Mouse (Mus musculus) heart, embryonic 12.5 days (tissue): ENCODE data around the gene Sardh. TPM values are rescaled to one million over a fixed set of nuclear protein-coding genes. Genes with fewer than 3 reads are reported as not detected.

Experiments used
- ATAC-seq: fragments of 200-750 bp; cut with Nextera tagmentation; 2 replicates; pipeline ENCODE4 v1.8.0; 2017; ENCODE audit warnings: moderate TSS enrichment, moderate library complexity; ENCODE audit not compliant: insufficient number of reproducible peaks, low FRiP score
- H3K27ac ChIP-seq: fragments of 300-500 bp; sonication (generic); 2 replicates; pipeline ENCODE4 v1.5.1; 2016; ENCODE audit warnings: mild to moderate bottlenecking, moderate library complexity; ENCODE audit not compliant: poor library complexity, severe bottlenecking
- H3K27me3 ChIP-seq: fragments of 300-500 bp; sonication (generic); replicated peaks from 2 replicates; pipeline ENCODE4 v1.6.1; 2016; ENCODE audit warnings: mild to moderate bottlenecking, moderate library complexity
- H3K36me3 ChIP-seq: fragments of 300-500 bp; sonication (generic); 2 replicates; pipeline ENCODE4 v1.6.1; 2016; ENCODE audit warnings: mild to moderate bottlenecking, moderate library complexity
- H3K4me1 ChIP-seq: fragments of 300-500 bp; sonication (generic); replicated peaks from 2 replicates; pipeline ENCODE4 v1.6.1; 2016; ENCODE audit warnings: mild to moderate bottlenecking
- H3K4me2 ChIP-seq: fragments of 300-500 bp; sonication (generic); 2 replicates; pipeline ENCODE4 v1.6.1; 2016; ENCODE audit warnings: mild to moderate bottlenecking, moderate library complexity
- H3K4me3 ChIP-seq: fragments of 300-500 bp; sonication (generic); 2 replicates; pipeline ENCODE4 v1.5.1; 2016; ENCODE audit warnings: mild to moderate bottlenecking
- H3K9ac ChIP-seq: fragments of 300-500 bp; sonication (generic); 2 replicates; pipeline ENCODE4 v1.6.1; 2016; ENCODE audit warnings: mild to moderate bottlenecking, moderate library complexity
- H3K9me3 ChIP-seq: fragments of 300-500 bp; sonication (generic); replicated peaks from 2 replicates; pipeline ENCODE4 v1.6.1; 2016; ENCODE audit warnings: mild to moderate bottlenecking, moderate library complexity
- WGBS: fragments of 180-500 bp; shearing (Covaris S2); methylation state at CpG from one replicate; pipeline ENCODE4 v1.1.7; 2016; 5-methylcytosine and 5-hydroxymethylcytosine counted together
- polyA plus RNA-seq: library from polyadenylated mRNA; unstranded; fragments of >200 nt; fragmentation: Nextera tagmentation; extraction: Ambion mirVana; gene quantifications from 2 replicates; pipeline ENCODE4 v1.2.1, GENCODE M21; 2016

The Sardh gene
- polyA plus RNA-seq, 1 experiment from 2014 or later, result 22.5 TPM

DNA sequence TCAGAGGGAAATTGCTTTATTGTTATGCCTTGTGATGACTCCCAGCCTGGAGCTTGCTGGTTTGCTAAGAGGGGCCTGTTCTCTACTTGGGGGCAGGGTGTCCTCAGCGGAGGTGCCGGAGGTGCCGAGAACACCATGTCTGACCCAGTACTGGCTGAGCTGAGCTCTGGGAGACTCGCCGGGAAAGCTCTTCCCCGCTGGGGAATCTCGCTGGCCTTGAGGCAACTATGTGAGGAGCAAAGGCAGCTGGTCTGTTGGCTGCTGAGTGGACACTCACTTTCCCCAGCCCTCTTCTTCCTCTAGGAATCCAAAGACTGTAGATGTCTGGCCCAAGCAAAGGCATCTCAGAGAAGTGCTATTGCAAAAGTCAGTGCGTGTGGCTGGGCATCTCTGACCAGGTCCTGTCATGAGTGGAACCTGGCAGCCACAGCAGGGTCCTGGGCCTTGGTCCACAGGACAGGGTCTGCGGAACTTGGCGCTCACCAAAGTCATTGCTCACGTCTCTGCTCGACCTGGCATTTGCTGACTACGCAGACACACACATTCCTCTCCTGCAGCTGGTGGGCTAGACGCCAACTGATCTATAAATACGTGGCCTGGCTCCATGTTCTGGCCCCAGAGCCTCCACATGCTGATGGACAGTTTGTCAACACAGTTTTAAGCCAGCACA lies 41.9 kb downstream of the Sardh start:
- no peaks in the 10 kb centered on the region for H3K9me3 ChIP-seq
- 0 out of 2 replicates have a peak overlapping the region, but pooled peaks have one; percentile 3 for H3K4me2 ChIP-seq
- no peak for ATAC-seq
- H3K4me3 ChIP-seq, result no peak overlapping the region
- H3K27me3 ChIP-seq, result no peaks in the 10 kb centered on the region
- WGBS, result 50% methylated on average over 15 of the region's 15 CpGs
- peaks cover 87% of the 10 kb centered on the region for H3K4me1 ChIP-seq
- 0 out of 2 replicates have a peak, but pooled peaks cover 2% of the 10 kb centered on the region for H3K36me3 ChIP-seq
- no peak overlapping the region for H3K9ac ChIP-seq
- peak overlapping the region; percentile 82 for H3K27ac ChIP-seq

DNA sequence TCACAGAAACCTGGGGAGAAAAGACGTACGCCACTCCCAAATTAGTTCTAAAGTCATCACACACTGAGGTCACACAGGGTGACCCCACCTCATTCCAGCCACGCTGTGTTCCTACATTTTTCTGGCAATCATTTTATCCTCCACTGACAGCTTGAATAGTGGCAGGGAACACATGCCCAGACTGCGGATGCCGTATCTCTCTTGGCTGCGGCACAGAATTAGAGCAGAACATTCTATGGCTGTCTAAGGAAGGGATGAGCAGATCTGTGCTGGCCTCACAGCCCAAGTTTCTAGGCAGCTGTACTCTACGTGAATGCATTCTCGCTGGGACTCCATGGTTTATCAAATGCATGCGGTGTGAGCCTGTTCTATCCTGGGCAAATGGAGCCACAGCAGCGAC lies 42.5 kb downstream of the Sardh start:
- H3K4me2 ChIP-seq, result no peak overlapping the region
- 0 out of 2 replicates have a peak, but pooled peaks cover 2% of the 10 kb centered on the region for H3K36me3 ChIP-seq
- 43% methylated on average over 10 of the region's 10 CpGs for WGBS
- H3K4me1 ChIP-seq, result peaks cover 87% of the 10 kb centered on the region
- no peak for ATAC-seq
- no peaks in the 10 kb centered on the region for H3K9me3 ChIP-seq
- H3K9ac ChIP-seq, result no peak overlapping the region
- H3K27ac ChIP-seq, result peak overlapping the region; percentile 82; the same call in 1 of the 2 replicates
- H3K4me3 ChIP-seq, result no peak overlapping the region
- no peaks in the 10 kb centered on the region for H3K27me3 ChIP-seq

DNA sequence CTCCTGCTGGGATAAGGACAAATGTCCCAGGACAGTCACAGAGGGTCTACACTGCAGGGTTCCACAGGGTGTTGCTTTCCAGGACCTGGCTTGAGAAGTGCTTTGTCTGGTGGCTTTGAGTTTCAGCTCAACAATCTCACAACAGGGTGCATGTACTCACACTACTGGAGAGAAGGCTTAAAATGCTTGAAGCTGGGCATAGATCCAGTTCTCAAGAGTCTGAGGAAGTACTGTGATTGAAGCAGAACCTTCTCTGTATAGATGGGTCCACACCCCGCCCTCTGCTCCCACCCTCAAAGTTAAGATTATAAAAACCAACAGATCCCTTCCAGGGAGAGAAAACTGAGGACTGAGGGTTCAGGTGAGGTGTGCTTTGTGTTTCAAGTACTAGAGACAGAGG lies 47.6 kb downstream of the Sardh start:
- WGBS, result 65% methylated on average over 1 of the region's 1 CpGs
- H3K27ac ChIP-seq, result peak overlapping the region; percentile 81
- H3K9ac ChIP-seq, result no peak overlapping the region

DNA sequence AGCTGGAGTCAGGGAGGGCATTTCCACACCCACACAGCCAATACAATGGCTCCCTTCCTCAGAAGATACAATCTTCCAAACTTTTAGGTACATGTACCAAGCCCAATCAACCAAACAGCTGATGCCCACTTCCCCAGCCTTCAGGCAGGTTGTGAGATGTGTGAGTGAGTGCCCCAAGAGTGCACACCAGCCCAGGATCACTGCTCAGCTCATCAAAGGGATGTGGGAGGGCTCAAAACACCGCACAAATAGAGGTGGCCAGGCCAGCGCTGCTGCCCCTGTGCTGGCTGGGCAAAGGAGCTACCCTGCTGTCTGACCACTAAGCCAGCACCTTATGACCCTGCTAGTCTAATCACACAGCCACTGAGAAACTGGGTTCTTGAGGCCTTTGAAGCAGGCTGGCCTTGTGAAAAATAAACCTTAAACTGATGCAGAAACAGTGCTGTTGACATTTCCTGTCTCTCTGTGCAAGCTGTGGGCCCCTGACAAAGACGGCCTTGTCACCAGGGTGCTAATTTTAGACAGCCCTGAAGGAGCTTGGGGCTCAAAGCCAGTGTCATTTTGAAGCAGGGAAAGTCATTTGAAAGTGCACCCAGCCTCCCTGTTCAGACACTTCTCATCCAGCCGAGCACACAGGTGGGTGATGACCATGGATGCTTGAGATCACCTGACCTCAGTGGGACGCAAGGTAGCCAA lies 49.4 kb downstream of the Sardh start:
- Histone ChIP-seq H3K4me2 (no peak overlapping the region), H3K4me3 (no peak overlapping the region), H3K27ac (peak overlapping the region; percentile 94), H3K9me3 (no peaks in the 10 kb centered on the region), H3K36me3 (peaks cover 7% of the 10 kb centered on the region; the same call in 1 of the 2 replicates), H3K9ac (0 out of 2 replicates have a peak overlapping the region, but pooled peaks have one; percentile 29), H3K27me3 (no peaks in the 10 kb centered on the region; the same call in 1 of the 2 replicates), H3K4me1 (peaks cover 72% of the 10 kb centered on the region)
- 26% methylated on average over 5 of the region's 5 CpGs for WGBS
- peak; percentile 20; the same call in 1 of the 2 replicates for ATAC-seq

More for the DNA sequence above, 47.6 kb downstream of the Sardh start:
- Histone ChIP-seq H3K4me2 (no peak overlapping the region), H3K4me1 (peaks cover 86% of the 10 kb centered on the region), H3K27me3 (no peaks in the 10 kb centered on the region; the same call in 1 of the 2 replicates), H3K9me3 (no peaks in the 10 kb centered on the region), H3K36me3 (0 out of 2 replicates have a peak, but pooled peaks cover 2% of the 10 kb centered on the region), H3K4me3 (no peak overlapping the region)
- ATAC-seq, result no peak

DNA sequence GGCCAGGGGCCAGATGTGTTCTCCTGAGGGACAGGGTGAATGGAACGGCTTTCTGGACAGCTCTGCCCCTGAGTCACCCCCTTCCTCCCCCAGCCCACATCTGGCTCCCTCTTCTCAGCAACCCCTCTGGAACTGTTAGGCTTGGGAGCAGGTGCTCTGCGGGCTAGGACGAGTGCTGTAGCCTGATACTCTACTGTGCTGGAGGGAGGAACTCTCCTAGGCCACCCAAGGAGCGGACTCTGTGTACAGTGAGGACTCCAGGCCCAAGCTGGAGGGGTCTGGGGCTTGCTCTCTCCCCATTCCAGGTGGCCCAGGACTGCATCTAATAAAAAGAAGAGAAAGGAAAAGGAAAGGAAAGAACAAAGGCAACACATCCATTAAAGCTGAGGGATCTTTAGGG lies 58.1 kb downstream of the Sardh start:
- no peak overlapping the region for H3K27ac ChIP-seq
- H3K4me1 ChIP-seq, result peaks cover 12% of the 10 kb centered on the region
- ATAC-seq, result no peak
- 74% methylated on average over 4 of the region's 4 CpGs for WGBS
- H3K27me3 ChIP-seq, result 0 out of 2 replicates have a peak, but pooled peaks cover 13% of the 10 kb centered on the region
- no peaks in the 10 kb centered on the region for H3K9me3 ChIP-seq
- no peak overlapping the region for H3K9ac ChIP-seq
- H3K4me2 ChIP-seq, result no peak overlapping the region
- no peak overlapping the region for H3K4me3 ChIP-seq
- H3K36me3 ChIP-seq, result peaks cover 25% of the 10 kb centered on the region

DNA sequence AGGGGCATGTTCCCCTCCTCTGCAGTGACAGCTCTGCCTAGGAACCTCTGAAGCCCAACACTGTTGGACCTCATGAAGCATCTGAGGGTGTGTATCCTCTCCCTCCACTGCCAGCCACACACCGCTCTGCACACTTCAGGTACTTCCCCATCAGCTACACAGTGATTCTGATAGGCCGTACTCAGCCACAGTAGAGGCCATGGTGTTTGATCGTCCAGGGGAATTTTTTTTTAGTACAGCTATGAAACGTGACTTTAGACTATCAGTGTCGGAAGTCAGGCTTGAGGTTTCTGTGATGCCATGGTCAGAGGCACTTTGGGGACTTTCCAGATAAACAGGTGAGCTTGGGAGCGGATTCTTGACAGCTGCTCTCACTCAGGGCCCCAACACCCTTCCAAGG lies 60.6 kb downstream of the Sardh start:
- WGBS, result 55% methylated on average over 6 of the region's 6 CpGs
- Histone ChIP-seq H3K9me3 (no peaks in the 10 kb centered on the region), H3K4me3 (no peak overlapping the region), H3K36me3 (peaks cover 18% of the 10 kb centered on the region), H3K9ac (no peak overlapping the region), H3K4me1 (peaks cover 31% of the 10 kb centered on the region), H3K27ac (peak overlapping the region; percentile 13; the same call in 1 of the 2 replicates), H3K4me2 (no peak overlapping the region), H3K27me3 (0 out of 2 replicates have a peak, but pooled peaks cover 13% of the 10 kb centered on the region)
- no peak for ATAC-seq

DNA sequence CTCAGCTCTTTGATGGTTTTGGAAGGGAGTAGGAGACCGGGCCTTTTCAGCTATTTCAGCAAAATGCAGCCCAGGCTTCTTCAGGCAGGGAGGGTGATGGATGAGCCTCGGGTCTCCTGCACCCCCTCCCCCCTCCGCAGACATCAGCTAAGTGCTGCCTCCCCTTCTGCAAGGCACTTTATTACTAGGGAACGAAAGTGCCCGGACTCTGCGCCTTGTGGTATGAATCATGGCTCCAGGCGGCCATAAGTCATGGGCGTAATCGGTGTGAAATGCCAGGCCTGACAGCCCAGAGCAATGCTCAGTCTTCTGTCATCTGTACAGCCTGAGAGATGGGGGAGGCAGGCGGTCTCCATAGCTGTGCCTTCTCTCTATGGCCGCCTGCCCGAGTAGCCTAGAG lies 64.4 kb downstream of the Sardh start:
- Histone ChIP-seq H3K4me2 (no peak overlapping the region), H3K4me1 (peaks cover 69% of the 10 kb centered on the region), H3K9ac (no peak overlapping the region), H3K27ac (no peak overlapping the region), H3K27me3 (no peaks in the 10 kb centered on the region), H3K9me3 (no peaks in the 10 kb centered on the region), H3K4me3 (no peak overlapping the region), H3K36me3 (peaks cover 2% of the 10 kb centered on the region)
- 55% methylated on average over 12 of the region's 12 CpGs for WGBS
- ATAC-seq, result no peak

DNA sequence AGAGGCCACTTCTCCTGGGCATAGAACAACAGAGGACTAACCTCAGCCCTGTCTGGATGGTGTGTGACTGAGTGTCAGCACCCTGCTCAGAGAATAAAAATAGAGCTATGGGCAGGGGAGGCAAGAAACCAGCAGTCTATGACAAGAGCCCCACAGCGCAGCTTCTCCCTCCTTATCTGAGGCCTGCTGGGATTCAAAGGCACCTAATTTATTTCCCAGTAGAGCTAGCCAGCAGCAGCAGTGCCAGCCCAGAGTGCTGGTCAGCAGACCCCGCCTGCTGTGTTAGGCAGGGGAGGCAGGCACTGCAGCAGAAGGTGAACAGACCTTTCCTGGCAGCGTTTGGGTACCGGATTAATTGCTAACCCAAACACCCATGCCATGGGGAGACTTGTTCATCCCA lies 66.2 kb downstream of the Sardh start:
- Histone ChIP-seq H3K9ac (peak overlapping the region; percentile 33), H3K27ac (peak overlapping the region; percentile 90), H3K4me3 (no peak overlapping the region), H3K27me3 (no peaks in the 10 kb centered on the region), H3K4me2 (no peak overlapping the region), H3K36me3 (no peaks in the 10 kb centered on the region), H3K4me1 (peaks cover 66% of the 10 kb centered on the region), H3K9me3 (no peaks in the 10 kb centered on the region)
- peak; percentile 21; the same call in 1 of the 2 replicates for ATAC-seq
- 23% methylated on average over 4 of the region's 4 CpGs for WGBS

DNA sequence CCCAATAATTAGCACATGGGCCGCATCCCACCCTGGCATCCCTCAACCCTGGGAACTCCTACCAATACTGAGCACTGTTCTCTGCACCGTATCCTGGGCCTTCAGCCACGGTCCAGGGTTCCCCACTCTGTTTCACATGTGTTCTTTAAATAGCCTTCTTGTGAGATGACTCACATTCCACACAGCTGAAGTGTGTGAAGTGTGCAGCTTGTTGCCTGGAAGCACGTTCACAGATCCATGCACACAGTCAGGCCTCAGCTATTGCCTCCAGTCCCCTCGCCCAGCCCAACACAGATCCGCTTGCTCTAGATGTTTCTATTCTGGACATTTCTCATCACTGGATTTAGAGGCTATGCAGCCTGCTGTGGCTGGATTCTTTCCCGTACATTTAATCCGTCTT lies 69.0 kb downstream of the Sardh start:
- Histone ChIP-seq H3K27me3 (no peaks in the 10 kb centered on the region), H3K4me1 (peaks cover 78% of the 10 kb centered on the region), H3K9me3 (no peaks in the 10 kb centered on the region), H3K36me3 (no peaks in the 10 kb centered on the region), H3K27ac (peak overlapping the region; percentile 76), H3K4me2 (no peak overlapping the region), H3K9ac (no peak overlapping the region), H3K4me3 (no peak overlapping the region)
- peak; percentile 29; the same call in 1 of the 2 replicates for ATAC-seq
- 41% methylated on average over 8 of the region's 8 CpGs for WGBS

DNA sequence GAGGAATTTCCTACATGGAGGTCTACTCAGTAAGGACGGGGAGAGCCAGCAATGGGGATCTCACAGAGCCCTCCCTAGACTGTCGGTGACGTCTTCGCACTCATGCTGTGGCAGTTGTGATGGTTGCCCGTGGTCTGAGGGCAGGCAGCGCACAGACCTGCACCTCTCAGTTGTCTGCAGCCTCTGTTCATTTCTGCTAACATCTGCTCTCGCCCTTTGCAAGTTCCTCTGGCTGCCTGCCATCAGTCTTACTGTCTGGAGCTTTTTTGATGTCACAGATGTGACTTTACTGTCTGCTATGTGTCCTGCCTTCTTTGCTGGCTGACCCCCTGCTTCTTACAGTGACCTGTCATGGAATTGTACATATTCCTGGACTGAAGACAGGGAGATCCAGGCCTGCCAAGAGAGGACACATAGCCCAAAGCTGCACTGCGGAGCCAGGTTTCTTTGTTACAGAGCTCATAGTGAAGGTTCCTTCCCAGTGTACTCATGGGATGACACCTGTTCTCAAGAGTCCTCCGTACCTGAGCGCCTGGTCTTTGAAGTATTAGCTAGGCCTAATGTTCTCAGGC lies 72.4 kb downstream of the Sardh start:
- no peaks in the 10 kb centered on the region for H3K9me3 ChIP-seq
- no peak for ATAC-seq
- no peaks in the 10 kb centered on the region for H3K36me3 ChIP-seq
- H3K9ac ChIP-seq, result no peak overlapping the region
- H3K4me2 ChIP-seq, result no peak overlapping the region
- H3K4me3 ChIP-seq, result no peak overlapping the region
- H3K27ac ChIP-seq, result 0 out of 2 replicates have a peak overlapping the region, but pooled peaks have one; percentile 3
- H3K4me1 ChIP-seq, result peaks cover 48% of the 10 kb centered on the region
- no peaks in the 10 kb centered on the region for H3K27me3 ChIP-seq
- 68% methylated on average over 10 of the region's 10 CpGs for WGBS

DNA sequence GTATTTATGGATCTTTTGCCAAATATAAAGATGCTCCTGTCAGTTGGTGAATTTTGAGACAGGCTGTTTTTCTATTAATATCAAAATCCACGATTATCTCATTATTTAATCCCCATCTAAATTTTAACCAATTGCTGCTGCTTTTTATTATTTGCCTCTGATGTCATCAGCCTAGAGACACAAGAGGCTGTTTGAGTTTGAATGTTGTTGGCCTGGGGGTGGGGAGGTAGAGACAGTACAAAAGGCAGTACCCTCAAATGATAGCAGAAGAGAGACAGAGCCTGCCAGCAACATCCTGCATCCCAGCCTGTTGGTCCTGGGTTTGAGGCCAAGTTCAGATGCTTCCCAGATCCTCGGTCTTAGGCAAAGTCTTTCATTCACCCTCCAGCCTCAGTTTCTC lies 73.9 kb downstream of the Sardh start:
- no peak overlapping the region for H3K4me2 ChIP-seq
- H3K27me3 ChIP-seq, result no peaks in the 10 kb centered on the region; the same call in 1 of the 2 replicates
- 64% methylated on average over 2 of the region's 2 CpGs for WGBS
- peaks cover 33% of the 10 kb centered on the region for H3K4me1 ChIP-seq
- no peak for ATAC-seq
- no peaks in the 10 kb centered on the region for H3K9me3 ChIP-seq
- no peak overlapping the region for H3K4me3 ChIP-seq
- no peak overlapping the region for H3K27ac ChIP-seq
- no peaks in the 10 kb centered on the region for H3K36me3 ChIP-seq
- H3K9ac ChIP-seq, result no peak overlapping the region
